Mouse (Mus musculus): ENCODE measurements around the gene Cntn4.

Gene Cntn4

GRCm38 (mm10) chr6:105677149-105678031, at the start of gene Cntn4:
Gene Cntn4, plus strand, starts transcription at chr6:105677660.
- DNase-seq: peak; percentile 62

GRCm38 (mm10) chr6:105674276-105674675, 3.2 kb upstream of the Cntn4 start:
- DNase-seq: no peak

- no peak for DNase-seq
Observed at GRCm38 (mm10) chr6:105675099-105675498, 2.4 kb upstream of the Cntn4 start.

GRCm38 (mm10) chr6:105676637-105677036, 823 bp upstream of the Cntn4 start:
- no peak for DNase-seq

- DNase-seq: no peak
Observed at GRCm38 (mm10) chr6:105678778-105679177, 1.3 kb downstream of the Cntn4 start.

- DNase-seq: no peak
Observed at GRCm38 (mm10) chr6:105681496-105681895, 4.0 kb downstream of the Cntn4 start.

- no peak for DNase-seq
Observed at GRCm38 (mm10) chr6:105683251-105683650, 5.8 kb downstream of the Cntn4 start.

- no peak for DNase-seq
Observed at GRCm38 (mm10) chr6:105684123-105684522, 6.7 kb downstream of the Cntn4 start.

- no peak for DNase-seq
Observed at GRCm38 (mm10) chr6:105688195-105688594, 10.7 kb downstream of the Cntn4 start.

GRCm38 (mm10) chr6:105742026-105742425, 64.6 kb downstream of the Cntn4 start:
- DNase-seq: no peak

- no peak for DNase-seq
Observed at GRCm38 (mm10) chr6:105780616-105781015, 103.2 kb downstream of the Cntn4 start.

GRCm38 (mm10) chr6:105788462-105788861, 111.0 kb downstream of the Cntn4 start:
- no peak for DNase-seq

- DNase-seq: no peak
Observed at GRCm38 (mm10) chr6:105835099-105835498, 157.6 kb downstream of the Cntn4 start.

- no peak for DNase-seq
Observed at GRCm38 (mm10) chr6:105847296-105847695, 169.8 kb downstream of the Cntn4 start.

GRCm38 (mm10) chr6:105892838-105893237, 215.4 kb downstream of the Cntn4 start:
- no peak for DNase-seq

GRCm38 (mm10) chr6:105938485-105938884, 261.0 kb downstream of the Cntn4 start:
- no peak for DNase-seq

GRCm38 (mm10) chr6:105939303-105939702, 261.8 kb downstream of the Cntn4 start:
- DNase-seq: no peak

- DNase-seq: no peak
Observed at GRCm38 (mm10) chr6:105940591-105940990, 263.1 kb downstream of the Cntn4 start.

- no peak for DNase-seq
Observed at GRCm38 (mm10) chr6:105991492-105991891, 314.0 kb downstream of the Cntn4 start.

GRCm38 (mm10) chr6:106013018-106013417, 335.6 kb downstream of the Cntn4 start:
- DNase-seq: no peak

GRCm38 (mm10) chr6:106015126-106015525, 337.7 kb downstream of the Cntn4 start:
- DNase-seq: no peak

GRCm38 (mm10) chr6:106048878-106049277, 371.4 kb downstream of the Cntn4 start:
- DNase-seq: no peak

GRCm38 (mm10) chr6:106056123-106056522, 378.7 kb downstream of the Cntn4 start:
- DNase-seq: peak; percentile 3

- DNase-seq: no peak
Observed at GRCm38 (mm10) chr6:106078071-106078603, 400.7 kb downstream of the Cntn4 start.
